Mouse (Mus musculus) monocyte, adult 5-6 weeks (primary cell): ENCODE measurements around the gene Ccdc17. TPM values are rescaled to one million over a fixed set of nuclear protein-coding genes. Genes with fewer than 3 reads are reported as not detected.
A peak's percentile ranks its signal among the peaks of the same experiment; 100 is the strongest.

Experiments used
- ATAC-seq: fragments of 153-309, 156-312 bp; replicated peaks from 2 replicates; pipeline ENCODE4 v1.8.0; 2017; ENCODE audit warnings: mild to moderate bottlenecking; ENCODE audit not compliant: low TSS enrichment, insufficient number of reproducible peaks, severe bottlenecking, poor library complexity, low FRiP score
- total RNA-seq: library from RNA; stranded (forward); fragments of 200-1000, 200-491, 200-594 nt; gene quantifications from 3 replicates; pipeline ENCODE4 v1.2.3, GENCODE M21; 2017

The Ccdc17 gene
- total RNA-seq, 1 experiment from 2014 or later: 9.3 TPM

GRCm38 (mm10) chr4:116638821-116639220, 42.4 kb downstream of the Ccdc17 start:
- ATAC-seq: no peak

- no peak for ATAC-seq
Measured at GRCm38 (mm10) chr4:116642071-116642470, 45.6 kb downstream of the Ccdc17 start.

GRCm38 (mm10) chr4:116644326-116644725, 47.9 kb downstream of the Ccdc17 start:
- peak; percentile 71; the same call in 1 of the 2 replicates for ATAC-seq

GRCm38 (mm10) chr4:116645624-116646023, 49.2 kb downstream of the Ccdc17 start:
- ATAC-seq: no peak

GRCm38 (mm10) chr4:116649411-116649810, 53.0 kb downstream of the Ccdc17 start:
- no peak for ATAC-seq

Other genes starting within 250 kb of the Ccdc17 start
- gene Mast2, start 132.5 kb upstream of the Ccdc17 start, total RNA-seq: 3.7 to 11.7 TPM (median 7.4 TPM) in 3 replicates
- gene Ipp, start 89.1 kb upstream of the Ccdc17 start, total RNA-seq: 5.8 to 13.2 TPM (median 10.0 TPM) in 3 replicates
- 3.7 to 7.1 TPM (median 5.7 TPM) in 3 replicates for gene Tmem69, start 40.7 kb upstream of the Ccdc17 start, total RNA-seq
- gene Gpbp1l1, start 39.0 kb upstream of the Ccdc17 start, total RNA-seq: 102 to 158 TPM (median 148 TPM) in 3 replicates
- gene Nasp, start 31.3 kb downstream of the Ccdc17 start, total RNA-seq: 146 to 159 TPM (median 150 TPM) in 3 replicates
- 380 to 470 TPM (median 418 TPM) in 3 replicates for gene Akr1a1, start 55.0 kb downstream of the Ccdc17 start, total RNA-seq
- 173 to 407 TPM (median 323 TPM) in 3 replicates for gene Prdx1, start 88.9 kb downstream of the Ccdc17 start, total RNA-seq
- gene Mmachc, start 111.8 kb downstream of the Ccdc17 start, total RNA-seq: 1.6 to 3.3 TPM (median 2.4 TPM) in 3 replicates
- gene Ccdc163, start 111.9 kb downstream of the Ccdc17 start, total RNA-seq: 4.7 to 14.7 TPM (median 10.7 TPM) in 3 replicates
- 3.6 to 9.1 TPM (median 5.9 TPM) in 3 replicates for gene Tesk2, start 124.3 kb downstream of the Ccdc17 start, total RNA-seq
- 32.9 to 53.5 TPM (median 37.8 TPM) in 3 replicates for gene Toe1, start 211.0 kb downstream of the Ccdc17 start, total RNA-seq
- gene Mutyh, start 211.1 kb downstream of the Ccdc17 start, total RNA-seq: 3.2 to 8.0 TPM (median 4.5 TPM) in 3 replicates
- gene Hpdl, start 225.1 kb downstream of the Ccdc17 start, total RNA-seq: not detected in 3 replicates